Mouse (Mus musculus): Measurements from ENCODE around the gene Elf1. TPM values are rescaled to one million over a fixed set of nuclear protein-coding genes. Genes with fewer than 3 reads are reported as not detected.
A peak's percentile ranks its signal among the peaks of the same experiment; 100 is the strongest.

The Elf1 gene
- polyA plus RNA-seq, 1 experiment from 2014 or later: 3.0 TPM

DNA sequence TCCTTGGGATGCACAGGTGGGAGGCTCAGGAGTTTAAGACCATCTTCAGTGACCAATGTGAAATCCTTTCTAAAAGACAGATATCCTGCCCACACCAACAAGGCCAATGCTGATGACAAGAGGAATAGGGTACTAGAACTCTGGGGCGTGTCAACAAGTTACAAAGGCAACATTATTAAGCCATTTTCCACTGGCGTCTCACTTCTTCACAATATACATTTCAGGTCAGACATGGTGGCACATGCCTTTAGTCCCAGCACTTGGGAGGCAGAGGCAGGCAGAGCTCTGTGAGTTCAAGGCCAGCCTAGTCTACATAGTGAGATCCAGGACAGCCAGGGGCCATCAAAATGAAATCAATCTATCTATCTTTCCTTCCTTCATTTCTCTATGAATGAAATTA is 7.6 kb upstream of the Elf1 start:
- no peak overlapping the region for H3K27ac ChIP-seq
- no peak overlapping the region for H3K4me3 ChIP-seq
- H3K27me3 ChIP-seq (replicated peaks): no peaks in the 10 kb centered on the region
- WGBS: 93% methylated on average over 2 of the region's 2 CpGs
- H3K36me3 ChIP-seq (replicated peaks): peaks cover 49% of the 10 kb centered on the region
- no peak overlapping the region for H3K4me2 ChIP-seq
- no peak for ATAC-seq (replicated peaks)
- H3K9ac ChIP-seq: no peak overlapping the region
- 0 out of 2 replicates have a peak, but pooled peaks cover 4% of the 10 kb centered on the region for H3K4me1 ChIP-seq
- H3K9me3 ChIP-seq: no peaks in the 10 kb centered on the region

GRCm38 (mm10) chr14:79481339-79482151 is 551 bp downstream of the Elf1 start, which contains the start of gene Wbp4:
Wbp4 (minus strand) TSS chr14:79481520.
- Histone ChIP-seq H3K4me1 (peaks cover 36% of the 10 kb centered on the region), H3K27ac (peak within 1 kb of the TSS; percentile 100), H3K9me3 (no peaks in the 10 kb centered on the region), H3K9ac (peak within 1 kb of the TSS; percentile 98), H3K4me2 (peak within 1 kb of the TSS; percentile 74), H3K36me3 (replicated peaks) (peaks cover 4% of the 10 kb centered on the region; the same call in 1 of the 2 replicates), H3K4me3 (peak within 1 kb of the TSS; percentile 100), H3K27me3 (replicated peaks) (no peaks in the 10 kb centered on the region)
- ATAC-seq (replicated peaks): peak; percentile 95
- under 1% methylated on average over 71 of the region's 86 CpGs for WGBS

DNA sequence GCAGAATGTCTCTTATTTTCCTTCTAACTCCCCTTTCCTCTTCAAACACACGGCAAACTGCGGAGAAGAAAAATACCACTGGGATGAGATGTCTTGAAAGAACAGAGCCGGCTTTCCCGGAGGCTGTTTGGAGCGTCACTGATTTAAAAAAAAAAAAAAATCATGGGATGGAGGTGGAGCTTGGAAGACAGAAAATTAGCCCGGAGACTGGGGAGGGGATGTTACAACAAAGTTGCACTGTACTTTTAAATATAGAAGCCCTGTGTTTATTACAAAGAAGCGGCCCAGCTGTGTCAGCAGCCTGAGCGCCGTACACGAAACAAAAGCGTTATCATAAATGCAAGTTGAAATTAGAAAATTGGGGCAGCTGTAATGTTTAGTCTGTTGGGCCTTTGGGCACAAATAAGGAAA is 1.3 kb downstream of the Elf1 start:
- ATAC-seq (replicated peaks): no peak
- H3K4me1 ChIP-seq: peaks cover 44% of the 10 kb centered on the region
- peak overlapping the region; percentile 72 for H3K9ac ChIP-seq
- peak overlapping the region; percentile 100 for H3K27ac ChIP-seq
- peak overlapping the region; percentile 74 for H3K4me2 ChIP-seq
- H3K27me3 ChIP-seq (replicated peaks): no peaks in the 10 kb centered on the region
- H3K9me3 ChIP-seq: no peaks in the 10 kb centered on the region
- H3K36me3 ChIP-seq (replicated peaks): no peaks in the 10 kb centered on the region
- peak overlapping the region; percentile 100 for H3K4me3 ChIP-seq
- 0% methylated on average over 11 of the region's 11 CpGs for WGBS

GRCm38 (mm10) chr14:79482747-79483355 is 1.9 kb downstream of the Elf1 start:
- Histone ChIP-seq H3K4me2 (peak overlapping the region; percentile 74), H3K9ac (peak overlapping the region; percentile 72), H3K4me3 (peak overlapping the region; percentile 100), H3K9me3 (no peaks in the 10 kb centered on the region), H3K36me3 (replicated peaks) (no peaks in the 10 kb centered on the region), H3K27me3 (replicated peaks) (no peaks in the 10 kb centered on the region), H3K4me1 (peaks cover 49% of the 10 kb centered on the region), H3K27ac (peak overlapping the region; percentile 100)
- WGBS: 23% methylated on average over 15 of the region's 15 CpGs
- no peak for ATAC-seq (replicated peaks)

DNA sequence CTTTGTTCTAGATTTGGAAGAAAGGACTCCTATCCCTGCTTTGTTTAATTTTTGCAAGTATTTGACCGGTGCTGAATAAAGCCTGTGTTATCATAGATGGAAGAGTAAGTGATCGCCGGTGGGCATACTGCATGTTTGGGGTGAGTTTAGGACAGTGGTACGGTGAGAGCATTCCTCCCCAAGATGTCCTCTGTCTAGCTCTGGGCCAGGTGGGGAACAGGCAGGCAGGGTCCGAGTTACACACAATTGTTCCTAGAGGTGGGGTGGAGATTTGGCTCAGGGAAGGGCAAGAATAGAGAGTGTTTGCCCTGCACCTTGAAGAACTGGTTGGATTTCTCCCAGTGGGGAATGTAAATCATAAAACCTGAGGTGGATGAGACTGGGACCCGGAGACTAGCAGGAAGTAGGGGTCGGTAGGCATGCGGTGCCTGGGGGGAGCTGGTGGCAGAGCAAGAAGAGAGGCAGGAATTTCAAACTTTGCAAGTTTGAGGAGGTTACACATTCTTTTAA is 2.7 kb downstream of the Elf1 start:
- ATAC-seq (replicated peaks): no peak
- Histone ChIP-seq H3K27me3 (replicated peaks) (no peaks in the 10 kb centered on the region), H3K9me3 (no peaks in the 10 kb centered on the region), H3K4me1 (peaks cover 44% of the 10 kb centered on the region), H3K4me2 (no peak overlapping the region), H3K36me3 (replicated peaks) (no peaks in the 10 kb centered on the region), H3K9ac (no peak overlapping the region), H3K4me3 (no peak overlapping the region), H3K27ac (no peak overlapping the region)
- WGBS: 83% methylated on average over 8 of the region's 8 CpGs

- Histone ChIP-seq H3K4me2 (peak overlapping the region; percentile 60), H3K27ac (no peak overlapping the region), H3K4me3 (peak overlapping the region; percentile 42; the same call in 1 of the 2 replicates), H3K9me3 (no peaks in the 10 kb centered on the region), H3K9ac (no peak overlapping the region), H3K4me1 (peaks cover 31% of the 10 kb centered on the region), H3K36me3 (replicated peaks) (no peaks in the 10 kb centered on the region), H3K27me3 (replicated peaks) (no peaks in the 10 kb centered on the region)
- no peak for ATAC-seq (replicated peaks)
- 32% methylated on average over 8 of the region's 8 CpGs for WGBS
These were observed 5.6 kb downstream of the Elf1 start for GRCm38 (mm10) chr14:79486617-79486992.

DNA sequence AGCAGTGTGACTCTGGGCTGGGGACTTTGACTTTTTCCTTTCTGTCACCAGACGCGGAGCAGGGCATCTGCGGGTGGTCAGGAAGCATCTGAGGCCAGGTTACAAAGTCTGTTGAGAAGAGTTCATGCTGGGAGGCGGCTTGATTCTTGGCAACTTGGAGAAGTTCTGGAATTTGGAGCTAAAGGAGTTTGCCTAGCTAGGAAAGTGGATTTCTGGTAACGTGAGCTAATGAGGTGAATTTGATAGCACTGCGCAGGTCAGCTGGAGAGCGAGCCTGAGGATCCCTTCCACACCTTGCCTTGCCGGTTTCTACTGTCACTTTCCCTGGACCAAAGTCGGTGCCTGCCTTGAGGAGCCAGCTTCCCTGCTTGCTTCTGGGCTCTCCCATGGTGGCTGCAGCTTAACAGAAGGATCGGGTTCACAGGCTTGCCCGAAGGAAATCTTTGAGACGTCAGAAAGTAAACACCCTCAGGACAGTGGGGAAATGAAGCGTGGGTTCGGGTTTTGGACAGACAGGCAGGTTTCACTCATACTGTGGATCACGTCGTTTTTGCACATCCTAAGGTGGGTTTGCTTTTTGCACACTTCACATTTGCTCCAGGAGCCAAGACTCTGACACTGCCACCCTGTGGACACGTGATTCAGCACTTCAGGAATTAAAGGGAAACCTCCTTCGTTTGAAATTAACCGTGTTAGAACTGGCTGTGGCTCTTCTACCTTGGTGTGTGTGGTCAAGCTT is 6.2 kb downstream of the Elf1 start:
- Histone ChIP-seq H3K27ac (peak overlapping the region; percentile 37; the same call in 1 of the 2 replicates), H3K9ac (peak overlapping the region; percentile 38), H3K4me1 (peaks cover 31% of the 10 kb centered on the region), H3K36me3 (replicated peaks) (no peaks in the 10 kb centered on the region), H3K9me3 (no peaks in the 10 kb centered on the region), H3K4me2 (peak overlapping the region; percentile 60), H3K27me3 (replicated peaks) (no peaks in the 10 kb centered on the region), H3K4me3 (peak overlapping the region; percentile 42)
- ATAC-seq (replicated peaks): peak; percentile 59
- 8% methylated on average over 19 of the region's 19 CpGs for WGBS

GRCm38 (mm10) chr14:79488531-79488930 is 7.5 kb downstream of the Elf1 start:
- no peaks in the 10 kb centered on the region for H3K27me3 ChIP-seq (replicated peaks)
- WGBS: 88% methylated on average over 9 of the region's 9 CpGs
- no peak overlapping the region for H3K4me2 ChIP-seq
- H3K27ac ChIP-seq: no peak overlapping the region
- no peak for ATAC-seq (replicated peaks)
- no peak overlapping the region for H3K4me3 ChIP-seq
- no peaks in the 10 kb centered on the region for H3K9me3 ChIP-seq
- H3K36me3 ChIP-seq (replicated peaks): no peaks in the 10 kb centered on the region
- no peak overlapping the region for H3K9ac ChIP-seq
- H3K4me1 ChIP-seq: peaks cover 18% of the 10 kb centered on the region

- H3K9me3 ChIP-seq: no peaks in the 10 kb centered on the region
- ATAC-seq (replicated peaks): no peak
- no peak overlapping the region for H3K4me2 ChIP-seq
- no peak overlapping the region for H3K4me3 ChIP-seq
- no peak overlapping the region for H3K27ac ChIP-seq
- H3K27me3 ChIP-seq (replicated peaks): no peaks in the 10 kb centered on the region
- 85% methylated on average over 12 of the region's 12 CpGs for WGBS
- no peaks in the 10 kb centered on the region for H3K36me3 ChIP-seq (replicated peaks)
- H3K4me1 ChIP-seq: peaks cover 15% of the 10 kb centered on the region; the same call in 1 of the 2 replicates
- H3K9ac ChIP-seq: no peak overlapping the region
These were observed 8.2 kb downstream of the Elf1 start for GRCm38 (mm10) chr14:79489150-79489549.

GRCm38 (mm10) chr14:79490246-79490645 is 9.3 kb downstream of the Elf1 start:
- Histone ChIP-seq H3K27ac (no peak overlapping the region), H3K4me3 (no peak overlapping the region), H3K4me1 (peaks cover 15% of the 10 kb centered on the region; the same call in 1 of the 2 replicates), H3K4me2 (no peak overlapping the region), H3K27me3 (replicated peaks) (no peaks in the 10 kb centered on the region), H3K9ac (no peak overlapping the region), H3K9me3 (no peaks in the 10 kb centered on the region), H3K36me3 (replicated peaks) (no peaks in the 10 kb centered on the region)
- no peak for ATAC-seq (replicated peaks)
- WGBS: 77% methylated on average over 3 of the region's 3 CpGs

GRCm38 (mm10) chr14:79494349-79494748 is 13.4 kb downstream of the Elf1 start:
- 91% methylated on average over 6 of the region's 6 CpGs for WGBS

GRCm38 (mm10) chr14:79499326-79499725 is 18.3 kb downstream of the Elf1 start:
- Histone ChIP-seq H3K4me3 (no peak overlapping the region), H3K9ac (no peak overlapping the region), H3K4me1 (no peaks in the 10 kb centered on the region), H3K36me3 (replicated peaks) (no peaks in the 10 kb centered on the region), H3K4me2 (no peak overlapping the region), H3K27ac (no peak overlapping the region), H3K27me3 (replicated peaks) (no peaks in the 10 kb centered on the region), H3K9me3 (no peaks in the 10 kb centered on the region)
- ATAC-seq (replicated peaks): no peak
- WGBS: 93% methylated on average over 9 of the region's 9 CpGs

More at GRCm38 (mm10) chr14:79494349-79494748, 13.4 kb downstream of the Elf1 start:
- Histone ChIP-seq H3K27ac (no peak overlapping the region), H3K4me1 (no peaks in the 10 kb centered on the region), H3K9ac (no peak overlapping the region), H3K4me3 (no peak overlapping the region), H3K9me3 (no peaks in the 10 kb centered on the region), H3K4me2 (no peak overlapping the region), H3K36me3 (replicated peaks) (no peaks in the 10 kb centered on the region), H3K27me3 (replicated peaks) (no peaks in the 10 kb centered on the region)
- no peak for ATAC-seq (replicated peaks)

All from midbrain, embryonic 15.5 days (tissue).